Mouse (Mus musculus) olfactory bulb, adult 2 months (tissue): ENCODE results near the gene Otulinl.

Source experiments
- CTCF ChIP-seq: fragments of 200-500 bp; IDR thresholded peaks from 2 replicates; pipeline ENCODE4 v1.5.1; 2012; ENCODE audit warnings: low read depth, mild to moderate bottlenecking, low read length, moderate library complexity; ENCODE audit not compliant: insufficient read depth
- POLR2A ChIP-seq: fragments of 200-500 bp; IDR thresholded peaks from 2 replicates; pipeline ENCODE4 v1.6.1; 2012; ENCODE audit warnings: mild to moderate bottlenecking, low read depth, low read length, moderate library complexity; ENCODE audit not compliant: insufficient read depth

DNA sequence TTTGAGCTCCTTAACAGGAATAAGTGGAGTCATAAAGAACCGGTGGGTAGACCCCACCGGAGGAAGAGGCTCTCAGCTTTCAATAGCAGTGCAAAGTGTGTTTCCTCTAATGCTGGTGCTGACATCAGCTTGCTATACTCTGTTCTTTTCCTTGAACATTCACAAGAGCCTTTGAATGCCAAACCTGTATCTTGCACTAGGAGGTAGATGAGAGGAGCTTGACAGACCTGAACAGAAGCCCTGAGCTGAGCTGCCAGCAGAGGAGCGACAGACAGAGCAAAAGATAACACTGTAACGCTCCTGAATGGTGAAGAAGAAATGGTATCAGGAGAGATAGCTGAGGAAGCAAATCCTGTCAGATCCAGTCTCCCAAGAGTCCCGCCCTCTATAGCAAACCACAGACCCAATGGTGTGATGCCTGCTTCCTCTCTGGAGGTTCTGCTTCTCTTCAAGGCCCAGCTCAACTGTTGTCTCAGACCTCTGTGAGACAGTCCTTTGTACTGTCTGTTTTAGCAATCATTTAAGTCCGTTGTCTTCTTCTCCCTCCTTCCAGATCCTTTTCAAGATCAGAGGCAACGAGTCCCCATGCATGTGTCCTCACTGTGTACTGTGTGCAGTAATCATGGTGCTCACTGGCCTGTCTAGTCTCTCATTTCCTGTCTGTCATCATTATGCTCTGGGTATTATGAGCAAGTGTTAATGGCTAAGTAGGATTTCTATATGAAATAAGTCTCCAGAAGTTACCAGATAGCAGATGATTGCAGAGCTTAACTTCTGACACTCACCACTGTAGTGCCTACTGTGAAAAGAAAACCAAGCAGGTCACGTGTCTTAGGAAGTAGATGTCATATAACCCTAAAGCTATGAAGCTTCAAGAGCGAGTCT lies 43.7 kb upstream of the Otulinl start:
- TF ChIP-seq POLR2A (no peak), CTCF (no peak)
